Mouse (Mus musculus) liver, adult 2 months (tissue): ENCODE measurements around the gene Slc38a9.

Experiments used
- CTCF ChIP-seq: fragments of 200-500 bp; IDR thresholded peaks from 2 replicates; pipeline ENCODE4 v1.5.1; 2011; ENCODE audit warnings: low read depth, low read length, control low read depth
- POLR2A ChIP-seq: fragments of 200-500 bp; IDR thresholded peaks from 2 replicates; pipeline ENCODE4 v1.6.1; 2011; ENCODE audit warnings: low read length, control low read depth; ENCODE audit not compliant: insufficient read depth; ENCODE audit errors: extremely low read depth

- TF ChIP-seq POLR2A, result no peak
- no peak for TF ChIP-seq CTCF
These were observed 115.3 kb downstream of the Slc38a9 start for GRCm38 (mm10) chr13:112775856-112776255.
